Mouse (Mus musculus) embryonic facial prominence, embryonic 10.5 days (tissue): ENCODE results near the gene Lrrc42. TPM values are rescaled to one million over a fixed set of nuclear protein-coding genes. Genes with fewer than 3 reads are reported as not detected.
A peak's percentile ranks its signal among the peaks of the same experiment; 100 is the strongest.

Experiments
- DNase-seq: peaks from one replicate; pipeline ENCODE4 v3.0.0-alpha.2; 2017; ENCODE audit warnings: low spot score
- H3K27ac ChIP-seq: fragments of 300-500 bp; sonication (generic); replicated peaks from 2 replicates; pipeline ENCODE4 v1.5.1; 2016; ENCODE audit warnings: mild to moderate bottlenecking
- H3K27me3 ChIP-seq: fragments of 300-500 bp; sonication (generic); replicated peaks from 2 replicates; pipeline ENCODE4 v1.6.1; 2016; ENCODE audit warnings: low read depth, mild to moderate bottlenecking; ENCODE audit not compliant: poor library complexity, severe bottlenecking
- H3K36me3 ChIP-seq: fragments of 300-500 bp; sonication (generic); replicated peaks from 2 replicates; pipeline ENCODE4 v1.6.1; 2016; ENCODE audit warnings: mild to moderate bottlenecking, moderate library complexity
- H3K4me1 ChIP-seq: fragments of 300-500 bp; sonication (generic); 2 replicates; pipeline ENCODE4 v1.6.1; 2016
- H3K4me3 ChIP-seq: fragments of 300-500 bp; sonication (generic); 2 replicates; pipeline ENCODE4 v1.5.1; 2016; ENCODE audit warnings: mild to moderate bottlenecking, moderate library complexity
- H3K9me3 ChIP-seq: fragments of 300-500 bp; sonication (generic); 2 replicates; pipeline ENCODE4 v1.6.1; 2016; ENCODE audit warnings: mild to moderate bottlenecking
- WGBS: fragments of 180-500 bp; shearing (Covaris S2); methylation state at CpG from one replicate; pipeline ENCODE4 v1.1.7; 2016; 5-methylcytosine and 5-hydroxymethylcytosine counted together
- polyA plus RNA-seq: library from polyadenylated mRNA; unstranded; fragments of >200 nt; fragmentation: Nextera tagmentation; extraction: Ambion mirVana; gene quantifications from 2 replicates; pipeline ENCODE4 v1.2.1, GENCODE M21; 2016

Lrrc42 gene
- polyA plus RNA-seq, 1 experiment from 2014 or later, result 83.3 TPM

DNA sequence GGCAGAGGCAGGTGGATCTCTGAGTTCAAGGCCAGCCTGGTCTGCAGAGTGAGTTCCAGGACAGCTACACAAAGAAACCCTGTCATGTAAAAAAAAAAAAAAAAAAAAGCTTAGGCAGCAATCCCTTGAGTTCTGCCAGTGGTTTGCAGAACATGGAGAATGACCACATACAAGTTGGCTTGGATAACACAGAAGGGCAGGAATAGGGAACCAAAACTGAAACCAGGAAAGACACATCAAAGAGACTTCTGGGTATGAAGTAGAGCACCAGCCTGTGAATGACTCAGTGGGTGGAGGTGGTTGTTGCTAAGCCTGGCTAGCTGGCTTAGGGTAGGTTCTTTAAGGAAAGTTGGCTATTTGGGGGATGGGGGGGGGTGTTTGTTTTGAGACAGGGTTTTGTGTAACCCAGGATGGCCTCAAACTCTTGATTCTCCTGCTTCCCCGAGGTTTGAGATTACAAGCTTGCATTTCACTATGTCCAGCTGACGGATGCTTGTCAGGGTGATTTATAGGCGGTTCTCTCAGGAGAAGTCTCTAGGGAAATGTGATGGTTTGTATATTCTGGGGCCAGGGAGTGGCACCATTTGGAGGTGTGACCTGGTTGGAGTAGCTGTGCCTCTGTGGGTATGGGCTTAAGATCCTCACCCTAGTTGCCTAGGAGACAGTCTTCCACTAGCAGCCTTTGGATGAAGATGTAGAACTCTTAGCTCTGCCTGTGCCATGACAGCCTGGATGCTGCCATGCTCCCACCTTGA lies 32.3 kb upstream of the Lrrc42 start:
- Histone ChIP-seq H3K36me3 (peaks cover 5% of the 10 kb centered on the region; the same call in 1 of the 2 replicates), H3K27me3 (no peaks in the 10 kb centered on the region), H3K4me1 (peaks cover 7% of the 10 kb centered on the region; the same call in 1 of the 2 replicates), H3K27ac (no peak overlapping the region), H3K9me3 (no peaks in the 10 kb centered on the region), H3K4me3 (no peak overlapping the region)
- 78% methylated on average over 3 of the region's 3 CpGs for WGBS
- no peak for DNase-seq

DNA sequence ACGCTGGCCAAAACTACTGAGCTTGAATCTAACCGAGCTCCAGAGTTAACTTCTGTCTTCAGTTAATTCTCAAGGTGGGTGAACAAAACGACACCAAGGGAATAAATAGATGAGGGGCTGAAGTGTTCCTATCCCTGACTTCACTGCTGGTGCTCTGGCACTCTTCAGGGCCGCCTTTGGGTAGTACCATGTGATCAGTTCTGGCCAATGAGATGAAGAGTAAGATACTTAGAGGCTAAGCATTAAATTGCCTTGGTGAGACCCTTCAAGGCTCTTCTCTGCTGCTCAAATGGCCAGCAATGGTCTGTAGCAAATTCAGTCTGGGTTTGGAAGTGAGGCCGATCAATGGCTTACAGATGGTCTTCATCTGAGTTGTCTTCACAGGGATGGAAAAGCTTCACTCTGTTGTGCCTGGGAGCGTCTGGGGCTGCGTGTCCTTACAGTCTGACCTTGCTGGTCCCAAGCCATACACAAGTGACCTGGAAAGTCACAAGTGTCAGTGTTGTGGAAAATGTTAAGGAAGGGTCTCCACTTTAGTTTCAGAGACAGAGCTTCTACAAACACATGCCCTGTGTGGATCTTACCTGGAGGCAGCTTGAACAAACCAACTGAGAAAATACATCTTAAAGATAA lies 27.6 kb upstream of the Lrrc42 start:
- Histone ChIP-seq H3K27me3 (no peaks in the 10 kb centered on the region), H3K36me3 (peaks cover 12% of the 10 kb centered on the region; the same call in 1 of the 2 replicates), H3K27ac (no peak overlapping the region), H3K9me3 (no peaks in the 10 kb centered on the region), H3K4me3 (no peak overlapping the region), H3K4me1 (peaks cover 8% of the 10 kb centered on the region)
- WGBS, result 86% methylated on average over 7 of the region's 7 CpGs
- no peak for DNase-seq

DNA sequence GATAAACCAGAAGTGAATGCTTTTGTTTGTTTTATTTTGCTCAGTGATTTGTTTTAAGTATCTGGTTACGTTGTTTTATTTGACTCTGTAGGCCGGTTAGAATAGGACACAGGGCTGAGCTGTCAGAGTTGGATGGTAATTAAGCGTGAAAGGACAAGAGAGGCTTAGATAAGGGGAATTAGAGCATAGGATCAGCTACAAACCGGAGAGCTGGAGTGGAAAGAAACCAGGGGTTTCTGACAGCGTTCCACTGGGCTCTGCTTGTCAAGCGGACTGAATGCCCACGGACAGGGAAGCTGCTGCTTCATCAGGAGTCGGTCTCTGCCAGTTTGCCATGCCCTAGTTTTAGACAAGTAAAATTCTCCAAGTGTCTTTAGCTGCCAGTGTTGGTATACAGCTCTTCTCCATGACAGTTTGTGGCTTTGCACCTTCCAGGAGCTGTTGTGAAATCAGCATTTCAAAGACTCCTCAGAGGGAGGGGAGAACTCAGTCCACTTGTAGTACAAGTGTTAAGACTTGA lies 24.9 kb upstream of the Lrrc42 start:
- WGBS, result 21% methylated on average over 8 of the region's 8 CpGs
- H3K27me3 ChIP-seq, result no peaks in the 10 kb centered on the region
- H3K4me3 ChIP-seq, result no peak overlapping the region

DNA sequence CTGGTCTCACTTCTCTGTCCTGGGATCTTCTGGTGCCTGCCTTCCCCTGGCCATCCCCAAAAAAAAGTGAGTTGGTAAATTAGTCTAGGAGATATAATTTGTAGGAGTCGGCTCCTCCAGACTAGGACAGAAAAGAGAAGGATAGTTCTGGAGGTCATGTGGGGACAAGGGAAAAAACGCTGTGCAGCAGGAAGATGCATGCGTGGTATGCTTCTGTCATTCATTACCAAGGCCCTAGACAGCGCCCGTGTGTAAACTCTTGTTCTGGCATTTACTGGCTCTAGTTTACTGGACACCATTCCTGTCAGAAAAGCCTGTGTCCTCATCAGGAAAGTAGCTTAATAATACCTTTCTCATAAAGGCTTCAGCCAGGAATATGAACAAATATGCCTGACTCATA lies 21.2 kb upstream of the Lrrc42 start:
- Histone ChIP-seq H3K9me3 (no peaks in the 10 kb centered on the region), H3K4me1 (peaks cover 8% of the 10 kb centered on the region), H3K27ac (no peak overlapping the region), H3K36me3 (peaks cover 9% of the 10 kb centered on the region; the same call in 1 of the 2 replicates), H3K27me3 (no peaks in the 10 kb centered on the region), H3K4me3 (no peak overlapping the region)
- DNase-seq, result no peak
- 77% methylated on average over 5 of the region's 5 CpGs for WGBS

More for the DNA sequence above, 24.9 kb upstream of the Lrrc42 start:
- Histone ChIP-seq H3K9me3 (no peaks in the 10 kb centered on the region), H3K36me3 (peaks cover 21% of the 10 kb centered on the region; the same call in 1 of the 2 replicates), H3K27ac (no peak overlapping the region), H3K4me1 (peaks cover 8% of the 10 kb centered on the region)
- no peak for DNase-seq

DNA sequence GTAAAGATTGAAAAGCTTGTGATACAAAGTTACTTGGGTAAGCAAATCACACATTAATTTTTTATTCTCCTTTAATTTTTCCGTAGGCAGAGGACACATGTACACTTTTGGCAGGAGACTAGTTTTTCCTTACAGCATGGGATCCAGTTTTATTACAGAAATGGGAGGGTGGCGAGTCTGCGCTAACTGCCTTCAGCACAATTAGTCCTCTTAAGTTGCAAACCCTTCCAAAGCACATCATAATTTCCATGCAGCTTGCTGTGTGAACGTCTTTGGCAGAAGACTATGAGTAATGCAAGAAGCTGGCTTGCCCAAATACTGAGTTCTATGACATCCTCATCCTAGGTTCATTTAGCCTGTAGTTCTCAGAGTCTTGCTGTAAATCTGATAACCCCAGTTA lies 20.4 kb upstream of the Lrrc42 start:
- no peaks in the 10 kb centered on the region for H3K27me3 ChIP-seq
- peaks cover 9% of the 10 kb centered on the region; the same call in 1 of the 2 replicates for H3K36me3 ChIP-seq
- 88% methylated on average over 4 of the region's 4 CpGs for WGBS
- H3K4me3 ChIP-seq, result no peak overlapping the region
- H3K27ac ChIP-seq, result no peak overlapping the region
- H3K4me1 ChIP-seq, result peaks cover 7% of the 10 kb centered on the region
- DNase-seq, result no peak
- H3K9me3 ChIP-seq, result no peaks in the 10 kb centered on the region

DNA sequence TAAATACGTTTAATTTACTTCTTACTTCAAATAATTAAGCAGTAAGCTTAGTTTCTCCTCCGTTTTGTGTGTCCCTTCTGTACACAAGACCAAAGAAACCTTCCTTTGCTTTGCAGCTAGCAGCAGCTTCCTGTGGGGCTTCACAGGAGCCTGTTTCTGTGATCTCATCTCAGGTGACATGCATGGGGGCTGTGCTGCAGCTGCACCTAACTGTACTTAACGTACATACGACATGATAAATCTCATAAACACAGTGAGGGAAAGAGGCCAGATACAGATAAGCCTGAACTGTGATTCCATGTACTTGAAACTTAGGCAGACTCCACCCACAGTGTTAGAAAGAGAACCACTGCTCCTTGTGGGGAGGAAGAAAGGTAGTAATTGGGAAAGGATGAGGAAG lies 6.7 kb upstream of the Lrrc42 start:
- no peak for DNase-seq
- H3K4me3 ChIP-seq, result no peak overlapping the region
- no peak overlapping the region for H3K27ac ChIP-seq
- peaks cover 8% of the 10 kb centered on the region for H3K36me3 ChIP-seq
- peaks cover 3% of the 10 kb centered on the region; the same call in 1 of the 2 replicates for H3K9me3 ChIP-seq
- H3K4me1 ChIP-seq, result no peaks in the 10 kb centered on the region
- WGBS, result 79% methylated on average over 4 of the region's 4 CpGs
- H3K27me3 ChIP-seq, result no peaks in the 10 kb centered on the region

DNA sequence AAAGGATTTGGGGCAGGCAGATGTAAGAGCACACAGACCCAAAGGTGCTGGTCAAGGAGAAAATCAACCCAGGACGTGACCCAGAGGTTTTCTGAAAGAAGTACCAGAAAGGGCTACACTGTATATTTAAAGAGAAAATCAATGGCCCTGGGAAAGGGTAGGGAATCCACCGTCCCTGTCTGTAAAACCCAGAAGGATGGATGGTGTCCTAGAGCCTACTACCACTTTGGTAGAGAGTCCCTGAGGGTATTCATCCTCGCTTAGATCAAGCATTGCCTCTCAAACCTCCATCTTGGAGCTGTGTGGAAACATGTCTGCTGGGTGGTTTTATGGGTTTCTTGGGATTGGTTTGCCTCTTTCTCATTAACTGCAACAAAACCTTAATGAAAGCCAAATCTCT lies 1.1 kb upstream of the Lrrc42 start:
- no peaks in the 10 kb centered on the region for H3K27me3 ChIP-seq
- H3K4me1 ChIP-seq, result peaks cover 27% of the 10 kb centered on the region
- H3K36me3 ChIP-seq, result no peaks in the 10 kb centered on the region
- H3K4me3 ChIP-seq, result peak overlapping the region; percentile 91
- peak overlapping the region; percentile 96 for H3K27ac ChIP-seq
- peak; percentile 14 for DNase-seq
- no peaks in the 10 kb centered on the region for H3K9me3 ChIP-seq
- WGBS, result 17% methylated on average over 3 of the region's 3 CpGs

DNA sequence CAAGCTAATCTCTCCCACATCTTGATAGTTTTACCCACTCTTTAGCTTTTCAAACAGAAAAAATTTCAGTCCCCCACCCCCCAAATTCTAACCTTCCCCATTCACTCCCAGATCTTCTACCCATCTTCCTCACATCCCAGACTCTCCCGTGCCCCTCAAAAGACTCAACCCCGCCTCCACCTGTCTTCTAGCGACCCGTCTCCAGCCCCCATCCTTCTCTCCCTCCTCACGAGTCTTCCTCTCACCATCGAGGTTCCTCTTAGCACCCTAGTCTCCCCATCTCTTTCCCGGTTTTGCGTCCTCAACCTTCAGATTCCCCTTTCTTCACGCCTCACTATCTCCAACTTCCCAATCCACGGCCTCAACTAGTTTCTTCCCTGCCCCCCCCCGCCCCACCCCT lies 810 bp downstream of the Lrrc42 start:
- H3K4me3 ChIP-seq, result peak overlapping the region; percentile 91
- peaks cover 32% of the 10 kb centered on the region for H3K4me1 ChIP-seq
- H3K27me3 ChIP-seq, result no peaks in the 10 kb centered on the region
- no peaks in the 10 kb centered on the region for H3K9me3 ChIP-seq
- peak overlapping the region; percentile 96 for H3K27ac ChIP-seq
- no peak for DNase-seq
- no peaks in the 10 kb centered on the region; the same call in 1 of the 2 replicates for H3K36me3 ChIP-seq
- WGBS, result under 1% methylated on average over 11 of the region's 11 CpGs

DNA sequence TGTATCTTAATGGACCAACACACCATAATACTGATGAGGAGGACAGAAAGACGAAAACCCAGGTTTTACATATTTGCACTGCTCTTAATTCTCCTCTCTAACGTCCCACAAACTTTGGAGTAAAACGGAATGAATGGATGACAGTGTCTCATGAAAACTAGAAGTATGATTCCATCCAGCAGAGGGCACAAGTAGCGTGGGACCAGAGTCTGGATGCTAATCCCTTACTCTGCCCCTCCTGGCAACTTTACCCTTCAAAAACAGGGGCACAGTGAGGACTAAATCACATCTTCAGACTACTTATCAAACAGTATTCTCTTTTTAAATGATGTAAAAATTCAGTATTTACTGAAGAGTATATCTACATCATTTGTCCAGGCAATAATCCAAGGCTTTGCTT lies 2.8 kb downstream of the Lrrc42 start:
- peaks cover 15% of the 10 kb centered on the region for H3K36me3 ChIP-seq
- H3K9me3 ChIP-seq, result no peaks in the 10 kb centered on the region
- 24% methylated on average over 4 of the region's 4 CpGs for WGBS
- no peak overlapping the region for H3K27ac ChIP-seq
- no peak overlapping the region for H3K4me3 ChIP-seq
- H3K27me3 ChIP-seq, result no peaks in the 10 kb centered on the region
- peak; percentile 28 for DNase-seq
- peaks cover 32% of the 10 kb centered on the region for H3K4me1 ChIP-seq

DNA sequence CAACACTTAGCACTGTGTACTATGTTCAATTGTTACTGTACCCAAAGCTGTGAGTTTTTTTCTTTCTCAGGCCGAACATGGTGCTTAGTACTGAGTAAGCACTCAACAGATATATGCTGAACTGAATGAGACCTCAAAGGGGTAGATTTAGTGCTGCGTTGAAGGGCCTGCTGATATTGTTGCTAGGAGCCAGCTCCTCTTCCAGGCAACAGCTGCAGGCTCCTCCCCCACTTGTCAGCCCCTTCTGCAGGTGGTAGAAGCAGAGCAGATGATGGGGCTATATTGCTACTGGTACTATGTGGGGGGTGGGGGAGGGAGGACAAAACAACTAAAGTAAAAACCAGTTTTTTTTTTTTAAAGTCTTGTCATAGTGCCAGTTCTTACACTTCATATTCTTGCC lies 3.9 kb downstream of the Lrrc42 start:
- no peak for DNase-seq
- WGBS, result 77% methylated on average over 2 of the region's 2 CpGs
- Histone ChIP-seq H3K27ac (no peak overlapping the region), H3K4me3 (no peak overlapping the region), H3K27me3 (no peaks in the 10 kb centered on the region), H3K9me3 (no peaks in the 10 kb centered on the region), H3K36me3 (peaks cover 25% of the 10 kb centered on the region), H3K4me1 (peaks cover 30% of the 10 kb centered on the region)

DNA sequence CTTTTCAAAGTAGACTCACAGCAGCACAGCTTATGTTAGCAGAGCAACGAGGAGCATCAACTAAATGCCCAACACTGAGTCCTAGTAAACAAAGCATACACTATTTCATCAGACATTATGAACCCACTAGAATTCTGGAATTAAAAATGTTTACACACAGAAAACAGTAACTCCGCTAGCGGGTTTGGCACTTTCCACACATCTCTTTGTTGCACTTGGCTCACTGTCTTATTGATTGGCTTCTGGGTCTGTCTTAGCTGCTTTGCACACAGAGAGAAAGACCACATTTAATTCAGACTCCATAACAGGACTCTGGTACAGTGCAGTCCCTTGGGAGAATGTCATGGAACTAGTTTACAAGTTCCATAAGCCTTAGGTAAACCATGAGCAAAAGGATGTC lies 5.3 kb downstream of the Lrrc42 start:
- Histone ChIP-seq H3K36me3 (peaks cover 38% of the 10 kb centered on the region), H3K4me3 (no peak overlapping the region), H3K27ac (no peak overlapping the region), H3K9me3 (no peaks in the 10 kb centered on the region), H3K4me1 (peaks cover 20% of the 10 kb centered on the region), H3K27me3 (no peaks in the 10 kb centered on the region)
- no peak for DNase-seq
- WGBS, result 96% methylated on average over 3 of the region's 3 CpGs

DNA sequence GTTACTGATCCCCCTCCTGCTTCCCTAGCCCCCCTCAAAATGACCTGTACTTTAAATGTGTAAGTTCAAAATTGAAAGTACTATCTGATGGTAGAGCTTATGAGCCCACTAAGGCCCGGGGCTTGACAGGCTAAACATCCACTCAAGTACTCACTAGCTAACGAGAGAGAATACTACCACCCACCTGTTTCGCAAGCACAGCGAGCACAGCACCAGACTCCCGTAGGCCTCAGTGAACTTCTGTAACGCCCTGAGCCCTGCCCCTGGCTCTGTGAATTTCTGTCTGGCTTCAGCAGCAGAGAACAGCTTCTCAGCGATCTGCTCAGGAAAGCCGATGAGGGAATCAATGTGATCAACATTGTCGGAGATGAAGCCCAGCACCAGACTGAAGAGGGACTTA lies 6.2 kb downstream of the Lrrc42 start:
- Histone ChIP-seq H3K27ac (no peak overlapping the region), H3K4me1 (peaks cover 11% of the 10 kb centered on the region), H3K27me3 (no peaks in the 10 kb centered on the region), H3K36me3 (peaks cover 46% of the 10 kb centered on the region), H3K4me3 (no peak overlapping the region), H3K9me3 (no peaks in the 10 kb centered on the region)
- WGBS, result 84% methylated on average over 9 of the region's 9 CpGs
- no peak for DNase-seq

DNA sequence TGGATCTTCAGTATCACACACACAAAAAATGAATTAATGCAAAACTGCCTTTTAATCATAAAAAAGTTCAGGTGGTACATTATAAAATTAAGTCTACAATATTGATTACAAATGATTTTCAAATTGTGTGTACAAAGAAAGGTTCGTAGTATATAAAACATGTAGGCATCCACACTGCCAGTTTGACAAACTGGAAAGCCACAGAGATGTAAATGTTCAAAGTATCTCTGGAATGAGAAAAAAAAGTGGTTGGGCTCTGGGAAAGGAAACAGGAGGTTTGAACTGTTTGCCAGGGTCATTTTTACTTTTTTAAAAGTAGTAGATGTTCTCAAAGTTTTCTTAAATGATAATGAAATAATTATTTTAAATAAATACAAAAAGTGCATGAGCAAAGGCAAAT lies 7.3 kb downstream of the Lrrc42 start:
- no peak for DNase-seq
- no peaks in the 10 kb centered on the region for H3K9me3 ChIP-seq
- H3K27me3 ChIP-seq, result no peaks in the 10 kb centered on the region
- H3K36me3 ChIP-seq, result peaks cover 56% of the 10 kb centered on the region
- peaks cover 7% of the 10 kb centered on the region for H3K4me1 ChIP-seq
- H3K4me3 ChIP-seq, result no peak overlapping the region
- 89% methylated on average over 1 of the region's 1 CpGs for WGBS
- H3K27ac ChIP-seq, result no peak overlapping the region
